Mouse (Mus musculus): ENCODE measurements around the gene Zfp69.
A peak's percentile ranks its signal among the peaks of the same experiment; 100 is the strongest.

The Zfp69 gene

DNA sequence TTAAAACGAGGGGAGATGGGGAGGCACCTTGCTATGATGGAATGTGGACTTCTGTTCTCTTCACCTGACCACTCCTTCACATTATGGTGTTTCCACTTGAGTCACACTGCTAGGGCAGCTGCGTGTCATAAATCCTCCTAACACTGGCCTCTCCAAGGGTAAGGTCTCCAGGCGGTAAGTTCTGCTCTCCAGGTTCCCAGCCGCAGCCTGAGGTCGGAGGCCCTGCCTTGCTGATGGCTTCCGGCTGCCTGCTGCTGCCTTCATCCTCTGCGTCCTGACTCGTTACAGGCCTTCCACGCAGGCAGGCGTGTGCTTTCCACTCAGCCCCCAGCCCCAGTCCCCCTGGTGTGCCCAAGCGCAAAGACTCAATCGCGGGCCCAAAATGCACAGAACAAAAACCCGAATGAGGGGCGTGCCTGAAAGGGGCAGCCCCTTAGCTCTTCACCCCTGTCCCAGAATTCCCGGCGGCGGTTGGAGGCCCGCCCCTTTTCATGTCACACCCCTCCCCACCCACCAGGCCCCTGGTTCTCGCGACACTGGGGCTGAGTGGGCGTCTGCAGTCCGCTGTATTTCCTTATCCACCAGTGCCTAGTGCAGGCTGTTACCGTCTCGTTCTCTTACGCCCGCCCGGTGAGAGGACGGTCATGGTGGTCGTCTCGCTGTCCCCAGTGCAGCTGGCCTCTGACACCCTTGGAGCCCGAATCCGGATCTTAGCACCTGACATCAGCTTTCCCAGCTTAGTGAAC, 26.8 kb downstream of the Zfp69 start, which contains the start of gene Exo5:
Exo5 (minus strand) TSS at position 464 of the 746 bp plus-strand sequence.
- peak; percentile 94 for DNase-seq

DNA sequence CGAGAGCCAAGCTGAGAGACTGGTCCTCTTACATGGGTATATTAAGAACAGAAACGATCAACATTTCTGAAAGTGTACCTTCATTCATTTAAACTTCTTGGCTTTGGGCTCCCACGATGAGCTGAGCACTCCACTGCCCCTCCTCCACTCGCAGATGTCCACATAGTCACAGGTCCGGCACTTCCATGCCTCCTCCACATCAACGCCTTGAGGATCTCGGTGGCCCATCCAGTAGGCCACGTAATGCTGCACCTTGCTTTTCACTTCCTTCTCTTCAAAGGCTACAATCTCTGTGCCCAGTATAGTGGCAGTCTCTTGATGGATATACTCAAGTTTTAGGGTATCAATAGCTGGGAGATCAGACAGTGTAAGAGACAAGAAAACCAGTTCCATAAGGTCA, 30.0 kb downstream of the Zfp69 start:
- no peak for DNase-seq

DNA sequence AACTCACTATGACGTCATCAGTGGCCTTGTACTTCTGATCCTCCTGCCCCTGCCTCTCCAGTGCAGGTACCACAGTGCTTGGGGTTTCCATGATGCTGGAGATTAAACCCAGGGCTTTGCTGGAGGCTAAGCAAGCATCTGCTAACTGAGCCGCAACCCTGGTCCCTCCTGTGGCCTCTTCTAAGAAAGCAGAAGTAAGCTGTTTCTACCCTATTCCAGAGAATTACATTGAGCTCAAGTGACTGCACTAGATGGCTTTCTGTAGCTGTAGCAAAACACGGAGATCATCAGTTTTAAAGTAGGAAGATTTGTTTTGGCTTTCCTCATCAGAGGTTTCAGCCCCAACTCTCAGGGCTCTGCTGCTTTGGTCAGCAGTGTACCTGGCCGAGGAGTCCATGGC, 37.0 kb downstream of the Zfp69 start:
- DNase-seq = no peak

DNA sequence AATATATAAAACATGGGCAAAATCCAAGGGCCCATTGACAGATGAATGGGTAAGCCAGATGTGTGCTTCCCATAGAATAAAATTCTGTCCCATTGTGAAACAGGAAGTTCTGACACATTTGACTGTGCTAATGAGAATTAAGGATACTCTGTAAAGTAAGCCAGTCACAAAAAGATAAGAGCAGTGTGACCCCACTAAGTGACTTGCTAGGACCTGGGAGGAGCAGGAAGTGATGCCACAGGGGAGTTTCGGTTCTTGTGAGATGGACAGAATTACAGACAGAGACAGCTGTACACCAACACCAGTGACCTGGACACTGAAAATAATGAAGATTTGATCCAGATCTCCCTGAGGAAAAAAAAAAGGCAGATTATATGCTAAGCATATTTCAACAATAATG, 37.6 kb downstream of the Zfp69 start:
- DNase-seq = no peak

DNA sequence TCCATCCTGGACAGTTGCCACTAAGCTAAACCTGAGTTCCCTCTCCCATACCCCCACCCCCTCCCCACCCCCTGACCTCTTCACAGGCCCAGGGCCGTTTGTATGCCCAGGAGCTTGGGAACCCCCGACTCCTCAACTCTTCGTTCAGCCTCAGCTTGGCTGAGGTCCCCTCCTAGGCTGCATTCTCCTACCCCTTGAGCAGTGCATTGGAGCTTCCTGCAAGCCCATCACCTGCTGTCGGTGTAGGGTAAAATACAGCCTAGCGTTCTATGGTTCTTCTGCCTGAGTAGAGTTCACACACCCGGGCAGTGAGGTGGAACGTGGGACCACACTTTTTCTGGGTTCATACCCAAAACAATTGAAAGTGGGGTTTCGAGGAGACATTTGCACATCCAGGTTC, 38.1 kb downstream of the Zfp69 start:
- DNase-seq = no peak

DNA sequence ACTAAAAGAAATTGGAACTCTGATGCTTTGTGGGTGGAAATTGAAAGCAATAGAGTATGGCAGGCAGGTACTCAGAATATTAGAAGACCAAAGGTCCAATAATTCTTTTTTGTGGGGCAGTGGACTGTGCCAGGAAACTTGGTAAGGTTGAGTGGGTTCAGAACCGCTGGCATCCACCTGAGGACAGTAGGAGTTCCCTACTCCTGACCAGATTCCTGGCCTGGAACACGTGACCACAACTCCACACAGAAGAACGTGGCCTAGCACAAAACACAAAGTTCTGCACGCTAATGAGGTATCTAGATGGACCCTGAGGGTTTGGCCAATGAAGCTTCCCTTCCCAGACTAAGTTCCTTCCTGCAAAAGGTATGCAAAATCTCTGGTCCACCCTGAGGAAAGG, 38.6 kb downstream of the Zfp69 start:
- no peak for DNase-seq

DNA sequence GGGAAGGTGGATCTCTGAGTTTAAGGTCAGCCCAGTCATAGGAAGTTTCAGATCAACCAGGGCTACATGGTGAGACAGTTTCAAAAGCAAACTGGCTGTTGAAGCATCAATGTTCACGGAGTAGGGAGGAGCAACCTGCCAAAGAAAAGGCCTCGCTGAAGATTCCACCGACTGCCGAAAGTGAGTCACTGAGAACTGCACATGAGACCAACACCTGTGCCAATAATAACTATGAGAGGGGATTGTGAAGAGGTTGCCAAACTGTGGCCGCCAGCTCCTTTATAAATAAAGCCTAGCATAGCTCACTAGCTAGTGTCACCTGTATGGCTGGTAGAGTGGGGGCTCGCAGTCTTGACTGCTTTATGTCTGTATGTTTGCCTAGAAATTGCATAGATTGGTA, 40.4 kb downstream of the Zfp69 start:
- no peak for DNase-seq

DNA sequence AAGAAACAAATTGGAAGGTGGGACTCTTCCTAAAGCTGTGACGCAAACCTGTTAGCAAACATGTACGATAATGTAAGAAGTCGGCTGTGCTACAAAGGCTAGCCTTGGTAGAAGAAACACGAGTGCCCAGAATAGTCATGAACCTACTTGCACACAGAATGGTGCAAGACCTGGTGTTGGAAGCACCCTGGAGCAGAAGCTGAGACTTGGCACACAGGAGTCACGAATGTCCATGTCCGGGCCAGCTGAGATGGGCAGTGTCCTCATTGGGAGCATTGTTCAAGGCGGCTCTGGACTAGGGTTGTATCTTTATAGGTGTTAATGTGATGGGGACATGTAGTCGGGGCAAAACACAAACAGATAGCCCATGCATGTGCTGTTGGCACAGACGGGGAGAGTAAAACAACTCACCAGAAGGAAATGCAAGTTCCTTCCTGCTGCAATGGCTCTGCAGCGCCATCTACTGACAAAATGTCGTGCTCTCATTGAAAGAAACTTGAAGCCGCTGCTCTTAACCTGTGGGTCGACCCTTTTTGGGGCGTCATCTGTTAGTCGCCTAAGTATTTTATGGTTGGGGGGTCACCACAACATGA, 41.8 kb downstream of the Zfp69 start:
- DNase-seq = peak; percentile 68

DNA sequence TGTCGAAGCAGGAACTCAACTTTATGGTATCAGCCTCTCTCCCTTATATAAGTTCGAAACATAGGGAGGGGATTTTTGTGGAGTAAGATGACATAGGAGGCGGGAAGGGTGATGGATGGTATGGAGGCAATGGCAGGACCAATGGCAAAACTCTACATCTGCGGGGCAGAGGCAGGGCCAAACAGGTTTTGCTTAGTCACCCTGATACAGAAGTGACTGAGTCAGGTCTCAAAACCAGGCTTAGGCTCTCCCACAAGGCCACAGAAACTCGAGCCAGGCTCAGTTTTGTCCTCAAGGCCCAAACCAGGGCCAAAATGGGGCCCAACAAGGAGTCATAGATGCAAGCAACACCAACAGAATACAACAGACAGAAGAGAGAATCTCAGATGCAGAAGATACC, 45.9 kb downstream of the Zfp69 start:
- no peak for DNase-seq

DNA sequence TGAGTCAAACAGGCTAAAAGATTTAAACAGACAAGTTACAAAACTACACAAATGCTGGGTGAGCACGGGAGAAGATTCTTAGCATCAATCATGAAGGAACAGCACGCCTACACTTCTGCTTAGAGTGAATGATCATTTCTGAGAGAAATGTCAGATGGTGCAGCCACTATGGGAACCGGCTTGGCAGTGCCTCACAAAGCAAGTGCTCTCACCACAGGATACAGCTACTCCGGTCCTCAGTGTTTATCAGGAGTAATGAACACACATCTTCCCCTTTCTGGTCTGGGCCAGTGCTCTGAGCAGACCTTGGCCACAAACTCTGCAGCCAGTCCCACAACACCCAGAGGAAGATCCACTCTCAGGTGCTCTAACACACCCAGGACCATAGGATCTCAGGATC, 47.0 kb downstream of the Zfp69 start:
- DNase-seq = no peak

DNA sequence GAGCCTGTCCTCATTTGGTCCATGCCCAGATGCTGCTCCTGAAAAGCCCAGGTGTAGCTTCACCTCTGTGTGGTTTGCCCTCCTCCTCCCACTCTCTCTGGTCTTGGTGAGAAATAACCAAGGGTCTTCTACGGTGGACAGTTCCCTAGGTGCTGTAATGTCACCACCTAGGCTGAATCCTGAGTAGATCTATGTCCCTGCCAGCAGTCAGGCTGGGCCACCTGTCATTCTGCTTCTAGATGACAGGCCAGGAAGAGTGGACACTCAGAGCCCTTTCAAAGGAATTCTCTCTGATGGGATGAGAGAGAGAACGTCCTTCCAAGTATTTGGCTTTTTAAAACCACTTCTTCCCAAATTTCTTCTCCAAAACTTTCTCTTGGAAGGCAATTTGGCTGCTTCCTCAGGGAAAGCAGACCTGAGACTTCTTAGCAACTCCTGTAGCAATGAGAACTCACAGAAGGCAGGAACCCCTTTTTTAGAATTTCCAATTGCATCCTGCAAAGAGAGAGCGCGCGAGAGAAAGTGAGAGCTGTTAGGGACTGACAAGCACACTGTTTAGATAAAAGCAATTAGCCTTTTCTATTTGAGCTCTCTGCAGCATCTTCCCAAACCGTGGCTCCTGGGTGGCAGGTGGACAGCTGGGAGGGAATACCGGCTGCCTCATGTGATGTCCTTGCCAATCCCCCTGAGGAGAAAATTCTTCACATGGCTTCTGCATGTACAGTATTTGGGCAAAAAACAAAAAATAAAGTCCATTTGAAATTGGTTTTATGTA, 55.5 kb downstream of the Zfp69 start:
- DNase-seq = no peak

DNA sequence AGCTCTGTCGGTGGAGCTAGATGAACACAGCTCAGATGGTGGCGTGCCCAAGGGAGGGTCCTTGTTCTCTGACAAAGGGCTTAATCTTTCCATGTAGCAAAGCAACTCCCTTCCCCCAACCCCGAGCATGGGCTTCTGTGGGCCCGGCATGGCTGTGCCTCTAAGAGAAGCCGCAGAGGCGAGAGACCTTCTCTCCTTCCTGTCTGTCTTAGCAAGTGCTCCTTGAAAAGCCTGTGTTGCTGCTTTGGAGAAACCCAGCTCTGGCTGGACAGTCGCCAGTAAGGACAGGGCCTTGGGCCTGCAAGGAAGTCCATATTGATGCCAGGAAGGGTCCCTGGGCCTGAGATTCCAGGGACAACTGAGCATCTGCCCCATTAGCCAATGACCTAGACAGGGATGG, 56.3 kb downstream of the Zfp69 start:
- DNase-seq = no peak

DNA sequence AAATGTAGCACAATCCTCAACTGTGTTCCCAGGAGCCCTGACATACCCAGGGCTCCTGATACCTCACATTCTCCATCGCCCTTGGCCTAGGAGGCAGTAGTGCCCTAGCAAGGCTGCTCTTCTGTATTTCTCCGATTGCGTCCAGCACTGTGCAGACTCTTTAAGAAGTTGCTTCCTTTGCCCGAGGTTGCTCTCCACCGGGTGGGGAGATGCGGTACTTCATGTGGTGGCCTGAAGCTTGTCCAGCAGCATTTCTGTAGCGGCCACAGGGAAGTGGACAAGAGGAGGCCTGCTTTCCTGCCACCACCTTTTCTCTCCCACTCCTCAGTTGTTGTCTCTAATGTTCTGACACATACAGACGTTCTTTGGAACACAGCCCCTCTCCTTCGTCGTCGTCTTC, 56.9 kb downstream of the Zfp69 start:
- DNase-seq = no peak

DNA sequence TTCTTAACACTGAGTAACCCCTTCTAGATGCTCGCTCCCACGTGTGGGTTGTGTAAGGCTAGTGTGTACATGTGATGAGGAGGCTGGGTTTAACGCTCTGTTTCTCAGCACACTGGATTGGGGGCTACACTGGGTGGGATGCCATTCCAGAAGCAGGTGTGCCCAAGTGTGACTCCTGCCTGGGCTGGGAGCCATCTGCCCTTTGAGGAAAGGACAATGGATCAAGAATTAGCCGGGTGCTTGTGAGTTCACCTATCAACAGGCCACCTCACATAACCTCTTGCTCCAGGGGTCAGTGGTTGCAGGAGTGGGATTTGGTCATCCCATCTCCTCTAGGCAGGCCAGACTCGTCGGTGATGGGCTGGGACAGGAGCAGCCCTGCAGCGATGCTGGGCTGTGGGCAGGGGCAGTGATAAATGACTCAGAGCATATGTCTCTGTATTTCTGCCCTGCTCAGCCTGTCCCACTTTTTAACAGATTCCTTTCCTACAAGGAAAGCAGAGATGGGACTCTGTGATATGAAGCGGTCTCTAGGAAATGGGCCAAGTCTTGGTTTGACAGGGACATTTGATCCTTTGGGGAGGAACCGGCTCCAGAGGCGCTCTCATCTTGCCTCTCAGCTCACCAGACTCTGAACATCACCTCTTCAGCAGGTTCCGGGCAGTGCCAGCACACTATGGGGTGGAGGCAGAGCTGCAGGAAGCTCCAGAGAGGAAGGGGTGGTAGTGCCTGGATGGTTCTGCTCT, 57.7 kb downstream of the Zfp69 start:
- DNase-seq = no peak

DNA sequence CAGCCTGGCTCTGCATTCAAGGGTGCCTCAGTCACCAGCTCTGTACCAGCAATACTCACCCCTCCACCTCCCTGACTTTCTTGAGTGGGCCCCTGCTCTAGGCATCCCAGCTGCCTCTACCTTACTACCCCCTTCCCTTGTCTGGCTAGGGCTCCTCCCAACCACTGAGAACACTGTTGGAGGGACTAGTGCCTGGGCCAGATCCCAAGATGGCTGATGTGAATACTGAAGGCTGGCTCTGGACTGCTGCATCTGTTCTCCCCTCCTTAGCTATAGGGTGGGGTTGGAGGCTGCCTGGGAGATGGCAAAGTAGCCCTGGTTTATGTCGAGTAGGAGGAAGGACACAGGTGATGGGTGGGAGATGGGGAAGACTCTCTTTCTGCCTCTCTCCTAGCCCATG, 59.0 kb downstream of the Zfp69 start:
- no peak for DNase-seq

DNA sequence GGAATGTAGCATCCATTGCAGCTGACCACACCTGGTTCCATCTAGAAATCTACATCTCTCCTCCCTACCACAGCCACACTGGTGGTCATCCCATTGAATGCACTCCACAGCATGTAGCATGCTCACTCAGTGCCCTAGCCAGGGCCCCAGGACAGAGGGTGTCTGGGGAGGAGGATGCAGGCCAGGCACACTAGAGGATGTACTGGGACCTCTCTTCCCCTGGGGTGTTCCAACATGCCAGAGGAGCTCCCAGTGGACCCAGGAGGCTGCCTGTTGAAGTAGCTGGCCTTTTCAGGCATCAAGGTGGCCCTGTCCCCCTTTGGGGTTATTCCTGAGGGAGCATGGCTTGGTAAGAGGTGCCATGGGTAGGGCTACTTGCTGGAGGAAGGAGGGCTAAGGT, 59.5 kb downstream of the Zfp69 start:
- no peak for DNase-seq

DNA sequence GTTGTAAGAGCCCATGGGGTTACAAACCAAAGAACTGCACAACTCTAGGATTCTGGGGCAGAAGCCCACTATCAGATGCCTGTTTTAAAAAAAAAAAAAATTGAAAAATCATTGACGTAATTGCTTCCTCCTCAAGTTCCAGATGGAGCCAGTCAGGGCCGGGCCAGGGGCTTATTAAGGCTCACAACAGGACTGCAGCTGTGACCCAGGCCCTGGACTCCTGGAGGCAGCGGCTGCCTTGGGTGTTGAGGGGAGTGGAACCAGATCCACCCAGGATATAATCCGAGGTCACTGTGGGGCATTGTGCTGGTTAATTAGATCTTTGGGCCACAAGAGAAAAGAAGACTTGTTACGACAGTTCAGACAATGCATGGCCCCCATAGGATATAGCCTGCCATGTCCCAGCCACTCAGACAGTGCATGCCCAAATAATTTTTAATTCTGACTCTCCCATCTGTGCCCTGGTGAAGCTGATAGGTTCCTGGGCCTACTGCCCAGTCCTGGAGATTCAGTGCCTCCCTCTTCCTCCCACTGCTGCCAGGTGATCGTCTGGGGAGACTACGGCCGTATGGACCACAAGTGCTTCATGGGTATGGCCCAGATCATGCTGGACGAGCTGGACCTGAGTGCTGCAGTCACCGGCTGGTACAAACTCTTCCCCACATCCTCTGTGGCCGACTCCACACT, 60.6 kb downstream of the Zfp69 start:
- DNase-seq = no peak

DNA sequence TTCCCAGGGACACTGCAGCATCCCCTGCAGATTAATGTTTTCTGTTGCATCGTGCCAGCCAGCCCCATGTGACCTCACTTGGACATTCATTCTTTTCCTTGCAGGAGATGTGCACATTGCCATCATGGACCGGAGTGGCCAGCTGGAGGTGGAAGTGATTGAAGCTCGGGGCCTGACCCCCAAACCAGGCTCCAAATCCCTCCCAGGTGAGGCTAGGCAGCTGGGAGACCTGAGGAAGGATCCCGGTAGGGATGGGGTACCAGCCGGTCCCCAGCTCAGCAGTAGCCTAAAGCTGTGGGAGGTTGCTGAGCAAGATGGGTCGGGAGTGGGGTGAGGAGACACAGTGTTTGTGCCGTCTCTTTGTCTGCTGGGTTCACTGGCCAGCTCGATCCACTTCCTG, 62.6 kb downstream of the Zfp69 start:
- DNase-seq = no peak

DNA sequence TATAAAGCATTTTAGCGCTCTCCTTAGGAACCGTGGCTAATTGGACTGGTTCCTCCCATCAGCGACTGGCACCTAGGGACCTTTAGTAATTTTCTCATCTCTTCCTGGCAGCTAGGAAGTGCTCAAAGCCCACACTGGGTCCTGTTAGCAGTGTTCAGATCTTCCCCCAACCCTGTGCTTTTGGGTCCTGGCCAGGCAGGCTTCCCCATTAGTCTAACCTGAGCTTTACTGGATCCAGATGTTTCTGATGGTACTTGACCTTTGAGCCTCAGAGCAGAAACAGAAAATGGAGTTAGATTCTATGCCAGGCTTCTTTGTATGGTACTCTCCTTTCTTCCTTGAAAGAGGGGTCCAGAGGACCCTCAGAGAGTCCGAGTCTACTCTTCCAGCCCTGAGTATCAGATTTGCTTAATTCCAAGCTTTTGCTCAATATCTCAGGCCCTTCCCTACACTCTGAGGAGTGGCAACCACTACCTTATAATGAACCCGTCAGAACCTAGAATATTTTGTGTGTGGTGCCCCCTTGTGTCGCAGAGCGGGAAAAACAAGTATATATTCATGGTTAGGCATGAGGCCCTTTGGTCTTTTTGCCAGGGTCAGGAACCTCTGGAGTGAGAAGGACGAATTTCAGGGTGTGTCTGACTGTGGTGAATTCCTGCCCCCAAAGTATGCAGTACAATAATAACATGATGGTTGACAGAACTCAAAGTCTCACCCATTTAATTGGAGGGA, 64.0 kb downstream of the Zfp69 start:
- peak; percentile 63 for DNase-seq

DNA sequence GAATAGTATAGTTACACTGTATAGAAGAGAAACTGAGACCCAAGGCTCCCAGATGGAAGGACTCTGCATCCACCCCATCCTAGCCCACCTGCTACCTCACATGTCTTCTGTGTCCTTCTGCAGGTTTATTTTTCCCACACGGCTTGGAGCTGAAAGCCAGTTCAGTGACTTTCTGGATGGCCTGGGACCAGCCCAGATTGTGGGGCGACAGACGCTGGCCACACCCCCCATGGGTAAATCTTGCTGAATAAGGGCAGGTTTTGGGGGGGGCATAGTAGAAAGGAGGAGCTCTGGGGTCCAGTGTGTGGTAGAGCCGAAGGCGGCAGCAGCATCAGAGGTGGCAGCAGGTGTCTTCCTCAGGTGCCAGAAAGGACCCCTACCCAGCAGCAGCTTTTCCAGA, 64.7 kb downstream of the Zfp69 start:
- no peak for DNase-seq

DNA sequence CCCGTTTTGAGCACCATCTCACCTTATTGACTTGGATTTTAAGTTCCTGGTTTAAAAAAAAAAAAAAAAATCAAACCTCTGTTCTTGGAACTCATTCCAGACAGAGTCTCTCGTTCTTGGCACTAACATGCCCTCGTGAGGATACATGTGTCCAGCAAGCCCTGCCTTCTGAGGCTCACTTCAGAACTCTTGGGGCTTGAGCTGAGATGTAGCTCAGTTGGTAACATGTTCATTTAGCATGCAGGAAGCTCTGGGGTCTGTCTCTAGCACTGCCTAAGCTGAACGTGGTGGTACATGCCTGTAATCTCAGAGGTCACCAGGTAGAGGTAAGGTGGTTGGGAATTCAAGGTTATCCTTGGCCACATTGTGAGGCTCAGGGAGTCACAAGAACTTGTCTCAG, 65.4 kb downstream of the Zfp69 start:
- no peak for DNase-seq

Measured in thymus, postnatal 25 days (tissue).